Mouse (Mus musculus) liver, postnatal 0 days (tissue): ENCODE measurements around the gene Fxyd7. TPM values are rescaled to one million over a fixed set of nuclear protein-coding genes. Genes with fewer than 3 reads are reported as not detected.
A peak's percentile ranks its signal among the peaks of the same experiment; 100 is the strongest.

ENCODE experiments used
- ATAC-seq: fragments of 200-750 bp; cut with Nextera tagmentation; 2 replicates; pipeline ENCODE4 v1.8.0; 2017; ENCODE audit warnings: mild to moderate bottlenecking, moderate library complexity
- DNase-seq: peaks from one replicate; pipeline ENCODE4 v3.0.0-alpha.2; 2016
- H3K27ac ChIP-seq: fragments of 300-500 bp; sonication (generic); 2 replicates; pipeline ENCODE4 v1.5.1; 2014; ENCODE audit warnings: antibody characterized with exemption, moderate library complexity, mild to moderate bottlenecking, low read depth
- H3K27me3 ChIP-seq: fragments of 300-500 bp; sonication (generic); 2 replicates; pipeline ENCODE4 v1.6.1; 2014; ENCODE audit warnings: low read length, control low read depth, mixed read lengths; ENCODE audit not compliant: insufficient read depth
- H3K36me3 ChIP-seq: fragments of 300-500 bp; sonication (generic); replicated peaks from 2 replicates; pipeline ENCODE4 v1.6.1; 2014; ENCODE audit warnings: mild to moderate bottlenecking, control low read depth, low read length, moderate library complexity, mixed read lengths; ENCODE audit not compliant: insufficient read depth
- H3K4me1 ChIP-seq: fragments of 300-500 bp; sonication (generic); 2 replicates; pipeline ENCODE4 v1.6.1; 2014; ENCODE audit warnings: antibody characterized with exemption, mild to moderate bottlenecking, control low read depth; ENCODE audit not compliant: insufficient read depth
- H3K4me2 ChIP-seq: fragments of 300-500 bp; sonication (generic); 2 replicates; pipeline ENCODE4 v1.6.1; 2014; ENCODE audit warnings: low read depth, mild to moderate bottlenecking, low read length, moderate library complexity, mixed read lengths
- H3K4me3 ChIP-seq: fragments of 300-500 bp; sonication (generic); 2 replicates; pipeline ENCODE4 v1.5.1; 2014; ENCODE audit warnings: low read depth, low read length
- H3K9ac ChIP-seq: fragments of 300-500 bp; sonication (generic); replicated peaks from 2 replicates; pipeline ENCODE4 v1.6.1; 2014; ENCODE audit warnings: mild to moderate bottlenecking, moderate library complexity
- H3K9me3 ChIP-seq: fragments of 300-500 bp; sonication (generic); 2 replicates; pipeline ENCODE4 v1.6.1; 2016; ENCODE audit warnings: mild to moderate bottlenecking, control low read depth, low read length, mixed read lengths
- CTCF ChIP-seq: sonication (generic); IDR thresholded peaks from 2 replicates; pipeline ENCODE4 v1.5.1; 2016; ENCODE audit warnings: antibody characterized with exemption, low read depth
- EP300 ChIP-seq: IDR thresholded peaks from 2 replicates; pipeline ENCODE4 v1.6.1; 2016; ENCODE audit warnings: antibody characterized with exemption, low read depth, mild to moderate bottlenecking
- WGBS: fragments of 180-500 bp; shearing (Covaris S2); extraction: QIAGEN DNeasy Blood & Tissue Kit; methylation state at CpG from one replicate; pipeline ENCODE4 v1.1.7; 2014; ENCODE audit not compliant: insufficient replicate concordance; 5-methylcytosine and 5-hydroxymethylcytosine counted together
- polyA plus RNA-seq: library from polyadenylated mRNA; unstranded; fragments of >200 nt; fragmentation: Nextera tagmentation; extraction: Ambion mirVana; gene quantifications from 2 replicates; pipeline ENCODE4 v1.2.1, GENCODE M21; 2015

Fxyd7 gene
- polyA plus RNA-seq, 1 experiment from 2014 or later: 0.16 TPM

- Histone ChIP-seq H3K4me1 (peaks cover 9% of the 10 kb centered on the region), H3K4me3 (no peak overlapping the region), H3K4me2 (no peak overlapping the region), H3K9ac (no peak overlapping the region), H3K27ac (peak overlapping the region; percentile 91), H3K9me3 (no peaks in the 10 kb centered on the region), H3K27me3 (peaks cover 23% of the 10 kb centered on the region), H3K36me3 (no peaks in the 10 kb centered on the region)
- no peak; the same call in 1 of the 2 replicates for TF ChIP-seq EP300
- WGBS: 44% methylated on average over 3 of the region's 4 CpGs
- ATAC-seq (peak; percentile 76), DNase-seq (peak; percentile 58)
Measured at GRCm38 (mm10) chr7:31055883-31056282, 4.6 kb upstream of the Fxyd7 start.

- Histone ChIP-seq H3K27me3 (peaks cover 28% of the 10 kb centered on the region), H3K27ac (peak overlapping the region; percentile 91), H3K9ac (peak overlapping the region; percentile 56), H3K9me3 (no peaks in the 10 kb centered on the region), H3K4me2 (peak overlapping the region; percentile 67), H3K4me3 (peak overlapping the region; percentile 38), H3K4me1 (peaks cover 9% of the 10 kb centered on the region), H3K36me3 (no peaks in the 10 kb centered on the region)
- peak; percentile 79 for DNase-seq
- TF ChIP-seq CTCF (no peak), EP300 (no peak)
- 27% methylated on average over 10 of the region's 10 CpGs for WGBS
- peak; percentile 87 for ATAC-seq
Measured at GRCm38 (mm10) chr7:31055354-31055824, 4.1 kb upstream of the Fxyd7 start.

GRCm38 (mm10) chr7:31054661-31055320 lies 3.5 kb upstream of the Fxyd7 start:
- H3K27me3 ChIP-seq: peaks cover 34% of the 10 kb centered on the region
- ATAC-seq (peak; percentile 46), DNase-seq (peak; percentile 32)
- H3K4me1 ChIP-seq: peaks cover 9% of the 10 kb centered on the region
- peak overlapping the region; percentile 67 for H3K4me2 ChIP-seq
- 50% methylated on average over 11 of the region's 11 CpGs for WGBS
- H3K27ac ChIP-seq: peak overlapping the region; percentile 91
- peak overlapping the region; percentile 38 for H3K4me3 ChIP-seq
- H3K9me3 ChIP-seq: no peaks in the 10 kb centered on the region
- no peak for TF ChIP-seq EP300
- no peak for TF ChIP-seq CTCF
- no peaks in the 10 kb centered on the region for H3K36me3 ChIP-seq
- H3K9ac ChIP-seq: peak overlapping the region; percentile 56

GRCm38 (mm10) chr7:31053882-31054447 lies 2.7 kb upstream of the Fxyd7 start:
- H3K9me3 ChIP-seq: no peaks in the 10 kb centered on the region
- H3K9ac ChIP-seq: peak overlapping the region; percentile 56
- peaks cover 42% of the 10 kb centered on the region for H3K27me3 ChIP-seq
- peak overlapping the region; percentile 67 for H3K4me2 ChIP-seq
- peak overlapping the region; percentile 38 for H3K4me3 ChIP-seq
- 43% methylated on average over 10 of the region's 10 CpGs for WGBS
- ATAC-seq (no peak), DNase-seq (peak; percentile 30)
- TF ChIP-seq EP300 (no peak), CTCF (no peak)
- no peaks in the 10 kb centered on the region for H3K36me3 ChIP-seq
- peak overlapping the region; percentile 91 for H3K27ac ChIP-seq
- H3K4me1 ChIP-seq: peaks cover 9% of the 10 kb centered on the region

- Histone ChIP-seq H3K4me2 (peak overlapping the region; percentile 67), H3K27me3 (peaks cover 43% of the 10 kb centered on the region), H3K36me3 (no peaks in the 10 kb centered on the region), H3K9me3 (no peaks in the 10 kb centered on the region), H3K4me1 (peaks cover 9% of the 10 kb centered on the region), H3K4me3 (peak overlapping the region; percentile 38; the same call in 1 of the 2 replicates), H3K27ac (no peak overlapping the region), H3K9ac (peak overlapping the region; percentile 16; the same call in 1 of the 2 replicates)
- WGBS: 12% methylated on average over 34 of the region's 34 CpGs
- ATAC-seq (no peak), DNase-seq (peak; percentile 70)
- TF ChIP-seq EP300 (no peak), CTCF (no peak)
Measured at GRCm38 (mm10) chr7:31052636-31053434, 1.6 kb upstream of the Fxyd7 start.

GRCm38 (mm10) chr7:31052251-31052635 lies 976 bp upstream of the Fxyd7 start:
- no peak for TF ChIP-seq EP300
- no peak for TF ChIP-seq CTCF
- H3K4me2 ChIP-seq: 0 out of 2 replicates have a peak overlapping the region, but pooled peaks have one; percentile 29
- H3K27ac ChIP-seq: no peak overlapping the region
- ATAC-seq: no peak
- H3K9ac ChIP-seq: peak overlapping the region; percentile 16; the same call in 1 of the 2 replicates
- 12% methylated on average over 22 of the region's 22 CpGs for WGBS
- H3K27me3 ChIP-seq: peaks cover 43% of the 10 kb centered on the region
- H3K4me1 ChIP-seq: peaks cover 9% of the 10 kb centered on the region
- H3K4me3 ChIP-seq: 0 out of 2 replicates have a peak overlapping the region, but pooled peaks have one; percentile 6
- no peaks in the 10 kb centered on the region for H3K36me3 ChIP-seq
- no peaks in the 10 kb centered on the region for H3K9me3 ChIP-seq
- DNase-seq: no peak
